Mouse (Mus musculus): ENCODE results near the gene Nle1. TPM values are rescaled to one million over a fixed set of nuclear protein-coding genes. Genes with fewer than 3 reads are reported as not detected.
A peak's percentile ranks its signal among the peaks of the same experiment; 100 is the strongest.

The Nle1 gene
- total RNA-seq, 2 experiments from 2014 or later, result 11.9 to 12.1 TPM

- DNase-seq, result peak; percentile 11
Observed at GRCm38 (mm10) chr11:82869506-82870172, 38.6 kb downstream of the Nle1 start.

- DNase-seq, result no peak
Observed at GRCm38 (mm10) chr11:82867956-82868355, 40.3 kb downstream of the Nle1 start.

- no peak for DNase-seq
Observed at GRCm38 (mm10) chr11:82866850-82867564, 41.2 kb downstream of the Nle1 start.

GRCm38 (mm10) chr11:82865957-82866356 lies 42.3 kb downstream of the Nle1 start:
- DNase-seq, result no peak

- DNase-seq, result no peak
Observed at GRCm38 (mm10) chr11:82863488-82863931, 44.7 kb downstream of the Nle1 start.

- DNase-seq, result no peak
Observed at GRCm38 (mm10) chr11:82863059-82863458, 45.2 kb downstream of the Nle1 start.

GRCm38 (mm10) chr11:82862638-82863037 lies 45.6 kb downstream of the Nle1 start:
- no peak for DNase-seq

GRCm38 (mm10) chr11:82861558-82861957 lies 46.7 kb downstream of the Nle1 start:
- DNase-seq, result no peak

GRCm38 (mm10) chr11:82860759-82861158 lies 47.5 kb downstream of the Nle1 start:
- no peak for DNase-seq

- no peak for DNase-seq
Observed at GRCm38 (mm10) chr11:82857307-82857848, 50.8 kb downstream of the Nle1 start.

GRCm38 (mm10) chr11:82856032-82856431 lies 52.2 kb downstream of the Nle1 start:
- no peak for DNase-seq

GRCm38 (mm10) chr11:82855327-82855973 lies 52.8 kb downstream of the Nle1 start:
- DNase-seq, result no peak

- no peak for DNase-seq
Observed at GRCm38 (mm10) chr11:82854111-82854510, 54.1 kb downstream of the Nle1 start.

GRCm38 (mm10) chr11:82852958-82853357 lies 55.3 kb downstream of the Nle1 start:
- DNase-seq, result no peak

GRCm38 (mm10) chr11:82852540-82852939 lies 55.7 kb downstream of the Nle1 start:
- DNase-seq, result no peak

GRCm38 (mm10) chr11:82852115-82852514 lies 56.1 kb downstream of the Nle1 start:
- DNase-seq, result no peak

Other genes starting within 250 kb of the Nle1 start
- gene Cct6b, start 144.1 kb downstream of the Nle1 start, total RNA-seq (2021), result under 1 TPM in 1 of 2 experiments, not detected in 1; 0.15 TPM
- gene Zfp830, start 144.1 kb downstream of the Nle1 start, total RNA-seq (2021), result 10 to 100 TPM; 12.6 to 14.5 TPM
- 10 to 100 TPM; 15.0 to 17.4 TPM for gene Lig3, start 127.3 kb downstream of the Nle1 start, total RNA-seq (2021)
- gene Rffl, start 37.2 kb downstream of the Nle1 start, total RNA-seq (2021), result 1 to 10 TPM; 6.0 to 6.3 TPM
- gene Rad51d, start 17.8 kb downstream of the Nle1 start, total RNA-seq (2021), result 1 to 10 TPM; 3.4 to 5.0 TPM
- not detected for gene Fndc8, start 16.3 kb downstream of the Nle1 start, total RNA-seq (2021)
- gene Unc45b, start 2.1 kb upstream of the Nle1 start, total RNA-seq (2021), result 100 to 1,000 TPM; 130 to 163 TPM
- 10 to 100 TPM; 18.9 to 27.1 TPM for gene Slfn5, start 42.9 kb upstream of the Nle1 start, total RNA-seq (2021)
- under 1 TPM; 0.20 to 0.59 TPM for gene Slfn9, start 83.4 kb upstream of the Nle1 start, total RNA-seq (2021)
- gene Slfn8, start 112.4 kb upstream of the Nle1 start, total RNA-seq (2021), result under 1 TPM in 1 of 2 experiments, not detected in 1; 0.19 TPM
- 1 to 10 TPM in 1 of 2 experiments, under 1 TPM in 1; 0.69 to 1.9 TPM for gene Slfn2, start 156.7 kb upstream of the Nle1 start, total RNA-seq (2021)
- not detected for gene Slfn1, start 208.4 kb upstream of the Nle1 start, total RNA-seq (2021)